Mouse (Mus musculus) heart, adult 2 months (tissue): ENCODE measurements around the gene Olfr368.

Experiments used
- CTCF ChIP-seq: fragments of 200-600 bp; IDR thresholded peaks from 2 replicates; pipeline ENCODE4 v1.8.1; 2022; ENCODE audit warnings: antibody characterized with exemption, mild to moderate bottlenecking, moderate library complexity
- EP300 ChIP-seq: fragments of 200-500 bp; IDR thresholded peaks from 2 replicates; pipeline ENCODE4 v1.6.1; 2011; ENCODE audit warnings: low read depth, low read length, control low read depth; ENCODE audit not compliant: insufficient read depth
- POLR2A ChIP-seq: fragments of 200-500 bp; IDR thresholded peaks from 2 replicates; pipeline ENCODE4 v1.6.1; 2011; ENCODE audit warnings: mild to moderate bottlenecking, low read depth, low read length, control low read depth; ENCODE audit not compliant: insufficient read depth

DNA sequence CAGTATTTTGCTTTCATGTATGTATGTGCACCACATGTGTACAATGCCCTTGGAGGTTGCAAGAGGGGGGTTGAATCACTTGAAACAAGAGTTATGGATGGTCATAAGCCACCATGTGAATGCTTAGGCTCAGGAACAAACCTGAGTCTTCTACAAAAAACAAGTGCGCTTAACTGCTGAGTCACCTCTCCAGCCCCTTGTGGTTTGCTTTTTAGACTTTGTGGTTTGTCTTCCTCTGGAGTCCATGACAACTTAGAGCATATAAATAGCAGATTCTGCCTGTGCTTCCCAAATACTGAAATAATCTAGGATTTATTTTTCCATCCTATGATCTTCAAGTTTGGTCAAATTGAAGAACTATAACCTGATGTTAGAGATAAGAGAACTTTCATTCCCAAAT, 49.7 kb downstream of the Olfr368 start:
- TF ChIP-seq CTCF: no peak
- TF ChIP-seq POLR2A: no peak
- no peak for TF ChIP-seq EP300
